Mouse (Mus musculus) right cerebral cortex, postnatal 4 days (tissue): ENCODE measurements around the gene Inpp5b.

Experiments used
- DNase-seq: peaks from one replicate; pipeline ENCODE4 v3.0.0-alpha.2; 2022

Inpp5b gene

DNA sequence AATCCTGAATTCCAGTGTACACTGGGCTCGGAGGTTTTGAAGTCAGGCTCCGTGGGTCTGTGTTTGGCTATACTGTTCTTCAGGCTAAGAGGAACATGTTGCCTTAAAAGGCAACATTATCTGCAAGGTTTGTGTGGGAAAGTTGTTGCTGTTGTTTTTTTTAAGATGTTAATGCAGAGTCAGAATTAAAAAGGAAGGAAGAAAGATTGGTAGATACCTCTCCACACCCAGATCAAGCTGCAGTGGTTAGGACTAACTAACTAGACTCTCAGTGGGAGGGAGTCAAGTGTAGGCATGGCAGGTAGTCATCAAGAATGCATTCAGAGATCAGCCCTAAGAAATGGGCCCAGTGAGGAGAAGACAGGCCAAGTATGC lies 24.9 kb downstream of the Inpp5b start:
- DNase-seq: no peak

GRCm38 (mm10) chr4:124768963-124769591 lies 27.4 kb downstream of the Inpp5b start:
- DNase-seq: no peak

DNA sequence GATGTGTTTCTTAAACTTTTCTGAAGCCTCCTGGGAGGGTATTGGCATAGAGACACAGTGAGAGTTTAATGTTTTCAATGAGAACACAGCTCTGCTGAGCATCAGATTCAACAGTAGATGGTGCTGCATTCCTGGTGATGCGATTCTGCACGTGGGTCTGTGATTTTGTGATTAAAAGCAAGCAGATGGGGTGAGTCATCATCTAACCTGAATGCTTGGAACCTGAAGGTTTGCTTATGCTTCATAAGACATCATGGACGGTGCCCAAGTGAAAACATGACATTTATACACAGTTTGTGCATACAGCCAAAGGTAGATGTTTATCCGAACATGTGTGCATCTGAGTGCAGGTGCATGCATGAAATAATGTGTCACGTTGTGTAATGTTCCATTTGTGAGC lies 29.0 kb downstream of the Inpp5b start:
- DNase-seq: no peak

DNA sequence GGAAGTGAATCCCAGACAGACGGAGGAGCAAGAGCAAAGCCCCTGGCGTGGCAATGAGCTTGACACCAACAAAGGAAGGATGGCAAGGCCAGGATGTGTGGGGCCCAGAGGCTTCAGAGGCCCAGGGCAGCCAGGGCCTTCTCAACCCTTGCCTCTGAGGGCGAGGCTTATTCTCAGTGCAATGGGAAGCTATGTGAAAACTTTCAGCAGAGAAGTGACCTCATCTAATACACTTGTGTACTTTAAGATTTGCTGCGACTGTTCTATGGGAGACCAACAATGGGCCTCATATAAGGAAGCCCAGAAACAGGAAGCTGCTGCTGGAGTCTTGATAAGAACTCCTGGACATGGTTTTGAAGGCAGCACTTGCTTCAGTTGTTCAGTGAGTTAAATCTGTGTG lies 30.5 kb downstream of the Inpp5b start:
- no peak for DNase-seq

- DNase-seq: no peak
Measured at GRCm38 (mm10) chr4:124773449-124773848, 31.8 kb downstream of the Inpp5b start.

GRCm38 (mm10) chr4:124773995-124774394 lies 32.3 kb downstream of the Inpp5b start:
- DNase-seq: no peak

GRCm38 (mm10) chr4:124774429-124774828 lies 32.8 kb downstream of the Inpp5b start:
- no peak for DNase-seq

DNA sequence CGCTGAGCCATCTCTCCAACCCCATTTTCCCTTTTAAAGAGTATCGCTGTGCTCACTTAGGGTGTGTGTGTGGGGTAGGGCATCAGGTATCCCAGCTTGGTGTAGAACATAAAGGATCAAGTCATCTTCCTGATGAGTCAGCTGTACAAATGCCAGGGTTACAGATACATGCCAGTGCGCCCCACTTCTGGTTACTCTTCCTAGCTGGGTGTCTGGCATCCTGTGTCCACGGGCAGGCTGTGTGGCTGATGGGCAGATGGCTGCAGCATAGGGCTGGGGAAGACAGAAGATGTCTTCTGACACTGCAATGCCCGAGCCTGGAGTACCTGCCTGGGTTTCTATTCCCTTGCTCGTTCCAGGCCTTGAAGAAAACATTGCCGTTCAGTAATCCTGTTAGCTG lies 39.7 kb downstream of the Inpp5b start:
- no peak for DNase-seq

GRCm38 (mm10) chr4:124782395-124782794 lies 40.7 kb downstream of the Inpp5b start:
- no peak for DNase-seq

DNA sequence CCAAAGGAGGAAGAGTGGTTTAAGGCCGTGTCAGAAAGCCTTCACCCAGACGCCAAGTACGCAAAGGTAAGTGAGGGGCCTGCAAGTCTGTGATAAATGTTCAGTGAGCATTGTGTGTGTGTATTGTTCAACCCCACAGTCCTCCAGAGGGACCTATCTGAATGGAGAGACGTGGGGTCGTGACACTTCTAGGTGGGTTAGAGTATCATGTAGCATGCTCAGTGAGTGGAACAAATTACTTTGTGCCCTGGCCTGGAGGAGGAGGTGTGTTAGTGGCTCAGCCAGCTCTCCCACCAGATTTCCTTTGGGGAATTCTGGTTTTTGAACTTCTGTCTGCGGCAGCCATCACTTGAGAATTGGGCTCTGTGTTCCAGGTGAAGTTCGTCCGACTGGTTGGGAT lies 42.3 kb downstream of the Inpp5b start:
- DNase-seq: no peak

DNA sequence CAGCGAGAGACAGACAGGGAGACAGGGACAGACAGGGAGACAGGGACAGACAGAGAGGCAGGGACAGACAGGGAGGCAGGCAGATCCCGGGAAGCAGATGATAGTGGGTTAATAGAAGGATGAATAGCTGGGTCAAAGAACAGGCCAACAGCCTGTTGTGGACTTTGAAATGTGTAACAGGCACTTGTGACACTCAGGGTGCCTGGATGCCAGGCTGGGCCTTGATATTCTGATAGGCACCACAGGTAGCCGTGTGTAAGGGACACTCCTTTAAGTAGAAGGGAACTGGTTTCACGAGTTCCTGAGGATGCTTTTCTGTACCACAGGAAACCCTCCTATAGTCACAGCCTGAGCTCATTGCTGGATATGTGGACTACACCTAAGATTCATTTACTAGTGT lies 48.4 kb downstream of the Inpp5b start:
- no peak for DNase-seq

DNA sequence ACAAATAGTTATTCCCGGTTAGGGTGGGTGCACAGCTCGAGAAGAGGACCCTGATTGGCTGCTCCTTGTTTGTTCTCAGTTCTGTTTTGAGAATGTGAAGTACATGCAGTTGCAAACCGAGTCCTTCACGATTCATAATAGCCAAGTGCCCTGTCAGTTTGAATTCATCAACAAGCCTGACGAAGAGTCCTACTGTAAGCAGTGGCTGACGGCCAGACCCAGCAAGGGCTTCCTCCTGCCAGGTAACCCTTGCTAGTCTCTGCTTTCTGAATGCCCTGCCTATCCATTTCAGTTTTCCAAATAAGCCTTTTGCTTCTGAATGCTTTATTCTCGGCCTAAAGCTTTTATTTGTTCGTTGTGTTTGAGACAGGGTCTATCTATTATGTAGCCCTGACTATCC lies 50.5 kb downstream of the Inpp5b start:
- no peak for DNase-seq

DNA sequence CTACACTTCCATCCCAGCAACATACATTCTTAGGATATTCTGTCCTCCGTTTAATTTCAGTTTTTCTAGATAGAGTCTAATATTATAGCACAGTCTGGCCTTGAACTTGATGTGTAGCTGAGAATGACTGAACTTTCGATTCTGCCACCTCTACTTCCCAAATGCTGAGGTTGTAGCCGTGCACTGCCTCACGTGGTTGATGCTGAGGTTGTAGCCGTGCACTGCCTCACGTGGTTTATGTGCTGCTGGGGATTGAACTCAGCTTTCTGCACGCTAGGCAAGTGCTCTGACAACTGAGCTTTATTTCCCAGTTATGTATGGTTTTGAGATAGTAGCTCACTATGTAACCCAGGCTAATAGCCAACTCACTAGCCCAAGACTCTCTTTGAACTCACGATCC lies 54.5 kb downstream of the Inpp5b start:
- DNase-seq: no peak

GRCm38 (mm10) chr4:124796913-124797312 lies 55.3 kb downstream of the Inpp5b start:
- DNase-seq: no peak

DNA sequence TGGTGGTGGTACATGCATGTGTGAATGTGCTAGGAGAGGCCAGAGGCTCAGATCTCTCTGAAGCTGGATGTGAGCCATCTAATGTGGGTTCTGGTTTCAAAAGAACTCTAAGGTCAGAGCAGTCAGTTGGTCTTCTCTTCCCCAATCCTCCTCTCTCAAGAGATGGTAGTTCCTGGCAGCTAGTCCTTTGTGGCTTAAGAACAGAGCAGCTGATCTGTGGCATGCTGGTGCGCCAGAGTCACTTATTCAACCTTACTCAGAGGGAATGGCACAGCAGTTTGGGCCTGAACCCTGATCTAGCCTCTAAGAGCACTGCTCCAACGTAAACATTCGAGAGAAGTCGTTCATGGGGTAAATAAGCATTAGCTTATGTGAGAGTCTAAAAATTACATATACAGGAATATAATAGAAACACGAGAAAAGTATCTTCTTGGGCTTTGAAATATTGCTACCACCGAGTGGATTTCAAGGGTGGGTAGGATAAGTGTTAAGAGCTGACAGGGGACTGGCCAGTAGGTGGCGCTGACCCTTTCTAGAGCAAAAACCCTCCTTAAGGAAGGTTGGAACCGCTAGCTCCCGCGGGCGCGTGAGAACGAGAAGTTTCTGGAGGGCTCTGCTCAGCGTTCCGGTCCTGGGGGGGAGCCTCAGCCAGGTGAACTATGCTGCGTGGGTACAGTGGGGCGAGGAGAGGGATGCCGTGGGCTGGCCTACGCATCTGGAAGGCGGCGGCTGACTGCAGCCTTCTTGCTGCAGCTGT lies 60.1 kb downstream of the Inpp5b start, which contains the start of gene Mtf1:
Gene Mtf1 (plus strand): TSS at position 553 of the 757 bp plus-strand sequence.
- DNase-seq: peak; percentile 99

DNA sequence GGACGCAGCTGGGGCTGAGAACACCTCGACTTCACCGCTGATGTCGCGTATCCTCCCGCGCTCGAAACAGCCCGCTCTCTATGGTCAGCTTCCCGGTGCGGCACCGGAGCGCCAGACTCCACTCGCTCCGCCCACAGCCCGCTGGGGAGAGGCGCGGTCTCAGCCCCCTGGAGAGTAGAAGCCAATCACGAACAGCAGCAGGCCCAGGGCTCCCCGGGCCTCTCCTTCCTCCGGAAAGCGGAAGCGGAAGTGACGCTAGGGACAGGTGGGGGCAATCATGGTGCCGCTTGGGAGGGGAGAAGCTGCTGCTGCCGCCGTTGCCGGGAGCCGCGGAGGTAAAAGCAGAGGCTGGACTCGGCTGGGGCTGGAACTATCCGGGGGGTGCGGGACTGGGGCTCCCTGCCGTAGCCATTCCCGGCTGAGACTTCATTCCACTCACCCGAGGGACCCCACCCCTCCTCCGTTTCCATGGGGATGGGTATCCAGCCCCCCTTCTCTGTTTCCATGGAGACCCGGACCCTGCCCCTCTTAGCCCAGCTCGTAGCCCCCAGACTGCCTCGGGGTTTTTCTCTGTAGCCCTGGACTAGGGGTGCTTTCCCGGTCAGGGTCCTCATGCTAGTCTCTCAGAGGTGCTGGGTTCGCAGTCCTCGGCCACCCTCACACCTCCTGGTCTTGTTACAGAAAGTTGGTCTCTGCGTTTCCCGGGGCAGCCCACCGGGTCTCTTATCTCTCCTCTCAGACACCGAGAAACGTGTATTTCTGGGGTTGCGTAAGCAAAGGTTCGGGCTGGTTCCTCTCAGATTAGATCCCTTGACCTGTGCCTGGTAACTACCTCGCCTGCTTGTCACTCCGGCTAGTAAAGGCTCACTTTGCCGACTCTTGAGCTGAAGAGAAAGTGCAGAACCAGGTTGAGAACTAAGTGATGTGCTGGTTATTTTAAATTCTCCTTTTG lies 60.9 kb downstream of the Inpp5b start:
- DNase-seq: peak; percentile 93

DNA sequence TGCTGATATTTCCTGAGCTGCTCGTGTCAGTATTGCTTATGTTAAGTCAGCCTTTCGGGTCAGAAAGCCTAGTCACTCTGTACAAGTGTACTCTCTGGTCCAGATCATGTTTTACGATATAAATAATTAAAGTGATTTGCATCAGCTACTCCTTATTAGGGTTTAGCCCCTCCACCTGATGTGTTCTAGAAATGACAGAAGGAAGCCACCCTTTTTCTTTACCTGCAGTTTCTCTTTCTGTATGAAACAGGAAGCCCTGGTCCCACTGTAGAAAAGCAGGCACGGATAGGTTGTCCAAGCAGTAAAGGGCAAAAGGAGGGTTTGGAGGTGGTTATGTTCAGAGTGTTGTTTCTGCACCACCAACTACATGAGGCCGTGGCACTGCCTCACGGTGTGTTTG lies 61.8 kb downstream of the Inpp5b start:
- no peak for DNase-seq

DNA sequence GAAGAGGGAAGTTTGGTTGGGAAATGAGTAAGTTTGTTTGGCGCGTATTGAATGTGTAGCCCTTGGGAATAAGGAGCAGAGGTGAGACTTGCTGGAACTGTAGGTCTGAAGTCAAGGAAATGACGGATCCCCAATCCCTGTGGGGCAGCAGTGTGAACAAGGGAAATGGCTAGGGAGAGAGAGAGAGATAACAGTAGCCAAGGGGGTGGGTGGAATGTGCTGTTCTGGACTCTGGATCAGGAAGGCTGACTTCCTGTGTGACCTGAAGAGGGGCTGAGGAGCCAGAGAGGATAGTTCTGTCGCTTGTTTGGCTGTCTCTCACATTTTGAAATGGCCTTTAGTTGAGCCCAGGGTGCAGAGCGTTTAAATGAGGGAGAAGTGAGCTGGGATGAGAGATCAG lies 66.9 kb downstream of the Inpp5b start:
- DNase-seq: no peak

- DNase-seq: no peak
Measured at GRCm38 (mm10) chr4:124809136-124809883, 67.7 kb downstream of the Inpp5b start.

DNA sequence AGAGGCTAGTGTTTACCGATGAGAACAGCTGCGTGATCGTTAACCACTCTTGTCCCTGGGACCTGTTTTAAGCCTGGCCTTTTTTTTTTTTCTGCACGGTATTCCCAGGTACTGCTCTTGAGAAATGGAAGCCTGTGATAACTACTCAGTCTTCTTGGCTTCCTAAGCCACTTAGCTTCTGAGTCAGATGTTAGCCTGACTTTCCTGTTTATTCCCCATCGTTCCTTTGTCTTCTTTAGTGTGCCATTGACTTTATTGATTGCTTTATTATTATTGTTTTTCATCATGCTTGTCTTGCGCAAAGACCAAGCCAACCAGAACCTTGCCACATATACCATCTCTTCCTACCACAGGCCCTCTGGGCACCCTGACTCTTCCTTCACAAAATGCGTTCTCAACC lies 68.4 kb downstream of the Inpp5b start:
- no peak for DNase-seq

DNA sequence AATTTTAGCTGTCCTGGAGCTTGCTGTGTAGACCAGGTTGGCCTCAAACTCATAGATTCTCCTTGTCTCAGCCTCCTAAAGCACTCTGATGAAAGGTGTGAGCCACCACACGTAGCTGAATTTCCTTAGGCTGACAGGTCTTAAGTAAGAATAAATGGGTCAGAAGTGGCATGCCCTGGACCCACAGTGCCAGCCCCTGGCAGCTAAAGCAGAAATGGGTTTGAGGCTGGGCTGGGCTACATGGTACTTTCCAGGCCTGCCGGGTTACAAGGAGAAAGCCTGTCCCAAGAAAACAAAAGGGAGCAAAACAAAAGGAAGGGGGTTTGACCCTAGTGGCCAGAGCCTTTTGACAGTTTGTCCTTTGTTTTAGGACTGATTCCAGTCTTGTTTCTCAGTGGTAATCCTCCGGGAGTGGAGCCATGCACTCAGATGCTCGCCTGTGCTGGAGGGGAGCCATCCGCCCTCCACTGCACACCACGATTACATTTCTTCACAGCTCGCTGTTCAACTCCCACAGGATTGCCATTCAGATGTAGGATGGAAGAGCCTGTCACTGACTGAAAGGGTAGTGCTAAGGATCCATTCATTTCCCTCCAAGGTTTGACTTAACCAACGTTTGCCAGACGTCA lies 69.8 kb downstream of the Inpp5b start:
- DNase-seq: peak; percentile 20

DNA sequence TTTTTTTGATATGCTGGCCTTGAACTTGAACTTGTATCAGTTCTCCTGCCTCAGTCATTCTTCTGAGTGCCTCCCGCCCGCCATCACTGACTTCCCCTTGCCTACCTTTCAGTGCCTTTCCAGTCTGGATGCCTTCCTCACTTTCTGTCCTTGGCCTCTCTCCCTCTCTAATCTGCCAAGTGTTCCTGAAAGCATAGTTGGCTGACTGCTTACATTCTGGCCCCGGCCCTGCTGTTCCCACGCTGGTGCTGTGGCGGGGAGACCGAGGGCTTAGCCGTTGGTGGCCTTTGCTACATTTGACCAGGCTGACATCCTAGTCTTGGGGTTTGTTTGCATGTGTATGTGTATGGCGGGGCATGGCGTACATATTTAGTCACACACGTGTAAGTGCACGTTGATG lies 74.3 kb downstream of the Inpp5b start:
- DNase-seq: no peak
